Mouse (Mus musculus): ENCODE measurements around the gene Mgat4b.

The Mgat4b gene

DNA sequence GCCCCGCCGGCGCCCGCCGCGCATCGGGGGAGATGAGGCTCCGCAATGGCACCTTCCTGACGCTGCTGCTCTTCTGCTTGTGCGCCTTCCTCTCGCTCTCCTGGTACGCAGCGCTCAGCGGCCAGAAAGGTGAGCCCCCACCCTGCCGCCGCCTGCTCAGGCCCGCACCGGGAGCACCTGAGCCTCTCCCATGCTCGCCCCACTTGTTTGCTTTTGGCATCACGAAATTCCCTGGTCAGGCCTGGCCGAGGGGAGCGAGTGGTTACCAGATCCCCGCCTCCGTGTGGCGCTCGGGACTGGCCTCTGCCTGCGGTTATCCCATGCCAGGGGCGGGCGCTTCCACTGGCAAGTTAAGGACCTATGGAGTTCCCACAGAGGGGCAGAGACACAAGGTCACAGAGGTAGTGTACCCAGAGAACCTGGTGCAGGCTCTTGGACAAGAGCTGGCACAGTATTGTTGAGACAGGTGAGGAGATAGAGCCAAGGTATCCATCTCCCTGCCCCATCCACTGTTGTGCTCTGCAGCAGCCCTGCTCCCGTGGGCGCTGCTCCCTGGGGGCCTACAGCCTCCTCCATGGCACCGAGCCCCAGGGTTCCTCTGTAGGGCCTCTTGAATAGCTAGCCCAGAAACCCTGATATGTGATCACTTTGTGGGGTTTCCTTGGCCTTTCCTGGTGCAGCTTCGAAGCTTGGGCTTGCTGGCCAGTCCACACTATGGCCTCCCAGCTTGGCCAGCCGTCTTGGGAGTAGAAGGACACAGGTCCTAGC lies 15.1 kb downstream of the Mgat4b start:
- peak; percentile 42 for DNase-seq (ENCODE audit: low spot score)

DNA sequence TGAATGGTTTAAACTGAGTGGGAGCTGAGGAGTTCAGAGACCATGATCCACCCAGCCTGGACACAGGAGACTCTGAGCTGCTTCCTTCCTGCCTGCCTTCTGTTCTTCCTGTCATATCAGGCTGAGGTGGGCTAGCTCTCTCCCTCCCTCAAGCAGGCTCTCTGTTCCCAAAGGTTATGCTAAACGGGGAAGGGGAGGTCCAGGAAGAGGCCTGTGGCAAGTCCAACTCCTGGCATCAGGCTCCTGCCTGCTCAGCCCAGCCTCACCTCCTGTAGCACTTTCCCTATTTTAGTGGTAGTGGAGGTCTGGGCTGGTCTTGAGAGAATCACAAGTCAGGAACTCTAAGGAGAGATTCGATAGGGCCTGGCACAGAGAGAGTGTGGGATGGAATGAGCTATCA lies 15.7 kb downstream of the Mgat4b start:
- DNase-seq (ENCODE audit: low spot score): no peak

DNA sequence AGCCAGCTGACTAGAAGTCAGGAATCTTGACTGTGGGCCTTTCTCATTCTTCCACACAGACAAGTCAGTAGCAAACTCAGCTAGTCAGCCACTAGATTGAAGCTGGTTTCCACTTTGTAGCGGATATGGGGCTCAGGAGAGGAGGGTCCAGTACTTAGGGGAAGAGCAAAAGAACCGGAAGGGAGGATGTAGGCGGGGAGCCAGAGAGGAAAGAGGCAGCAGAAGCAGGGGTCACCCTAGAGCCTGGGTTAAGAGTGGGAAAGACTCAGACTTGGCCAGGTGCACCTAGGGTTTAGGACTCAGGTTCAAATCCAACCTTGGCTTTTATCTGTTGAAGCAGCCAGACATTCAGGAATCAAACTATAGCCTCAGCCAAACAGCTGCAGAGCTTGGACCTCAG lies 16.5 kb downstream of the Mgat4b start:
- DNase-seq (ENCODE audit: low spot score): no peak

DNA sequence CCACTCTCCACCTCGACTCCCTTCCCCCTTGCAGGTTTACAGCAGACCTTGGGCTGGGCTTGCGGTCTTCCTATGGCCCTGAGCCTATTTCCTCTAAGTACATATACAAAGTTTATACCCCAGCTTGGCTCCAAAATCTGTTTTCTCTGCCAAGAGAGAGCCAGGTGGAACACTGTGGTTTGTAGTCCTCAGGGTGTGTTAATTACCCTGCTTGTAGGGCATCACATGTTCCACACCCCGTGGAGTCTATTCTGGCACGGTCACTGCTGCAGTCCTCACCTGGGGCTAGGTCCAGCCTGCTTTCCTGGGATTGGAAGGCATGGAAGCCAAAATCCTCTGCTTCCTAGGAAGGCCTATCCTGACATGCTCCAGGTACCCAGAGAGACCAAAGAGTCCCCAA lies 17.0 kb downstream of the Mgat4b start:
- no peak for DNase-seq (ENCODE audit: low spot score)

DNA sequence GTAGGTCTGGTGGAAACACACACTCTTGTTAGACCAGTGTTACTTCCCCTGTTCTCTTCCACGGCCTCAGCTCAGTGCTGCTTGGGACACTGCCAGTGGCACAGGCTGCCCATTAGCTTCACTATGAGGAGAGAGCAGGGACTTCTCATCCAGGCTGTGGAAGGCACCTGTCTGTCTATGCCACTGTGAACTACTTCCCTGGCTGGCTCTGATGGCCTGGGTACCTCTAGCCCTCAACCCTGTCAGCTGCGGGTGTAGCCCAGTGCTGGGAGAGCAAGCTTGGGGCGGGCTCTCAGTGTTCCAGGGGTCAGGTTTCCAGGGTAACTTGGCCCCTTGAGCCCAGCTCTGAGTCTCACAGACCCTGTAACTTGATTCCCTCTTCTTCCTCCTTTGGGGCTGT lies 18.1 kb downstream of the Mgat4b start:
- DNase-seq (ENCODE audit: low spot score): no peak

DNA sequence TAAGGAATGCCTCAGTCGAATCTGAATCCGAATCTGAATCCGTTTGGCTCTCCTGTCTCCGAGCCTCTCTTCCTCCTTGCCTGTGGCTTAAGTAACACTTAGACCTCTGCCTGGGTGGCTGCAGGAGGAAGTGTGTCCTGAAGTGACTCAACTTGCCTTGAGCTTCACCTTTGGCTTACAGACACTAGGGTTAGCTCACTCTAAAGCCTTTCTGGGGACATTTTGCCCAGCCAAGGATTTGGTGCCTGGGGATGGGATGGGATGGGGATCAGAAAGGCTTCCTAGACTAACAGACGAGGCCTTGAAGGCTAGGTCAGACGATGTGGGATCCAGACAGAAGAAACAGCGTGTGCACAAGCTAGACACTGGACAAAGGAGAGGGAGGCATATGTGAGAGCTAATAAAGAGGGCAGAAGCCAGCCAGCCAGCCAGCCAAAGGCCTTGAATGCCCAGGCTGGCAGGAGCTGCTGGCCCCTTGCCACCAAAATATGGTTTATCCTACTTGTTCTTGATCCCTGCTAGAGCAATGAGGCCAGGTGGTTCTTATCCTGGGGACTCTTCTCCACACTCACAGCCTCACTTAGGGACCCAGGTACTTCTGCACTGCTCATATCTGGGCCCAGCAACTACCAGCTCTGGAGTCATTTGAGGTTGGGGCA lies 18.7 kb downstream of the Mgat4b start:
- DNase-seq (ENCODE audit: low spot score): no peak

DNA sequence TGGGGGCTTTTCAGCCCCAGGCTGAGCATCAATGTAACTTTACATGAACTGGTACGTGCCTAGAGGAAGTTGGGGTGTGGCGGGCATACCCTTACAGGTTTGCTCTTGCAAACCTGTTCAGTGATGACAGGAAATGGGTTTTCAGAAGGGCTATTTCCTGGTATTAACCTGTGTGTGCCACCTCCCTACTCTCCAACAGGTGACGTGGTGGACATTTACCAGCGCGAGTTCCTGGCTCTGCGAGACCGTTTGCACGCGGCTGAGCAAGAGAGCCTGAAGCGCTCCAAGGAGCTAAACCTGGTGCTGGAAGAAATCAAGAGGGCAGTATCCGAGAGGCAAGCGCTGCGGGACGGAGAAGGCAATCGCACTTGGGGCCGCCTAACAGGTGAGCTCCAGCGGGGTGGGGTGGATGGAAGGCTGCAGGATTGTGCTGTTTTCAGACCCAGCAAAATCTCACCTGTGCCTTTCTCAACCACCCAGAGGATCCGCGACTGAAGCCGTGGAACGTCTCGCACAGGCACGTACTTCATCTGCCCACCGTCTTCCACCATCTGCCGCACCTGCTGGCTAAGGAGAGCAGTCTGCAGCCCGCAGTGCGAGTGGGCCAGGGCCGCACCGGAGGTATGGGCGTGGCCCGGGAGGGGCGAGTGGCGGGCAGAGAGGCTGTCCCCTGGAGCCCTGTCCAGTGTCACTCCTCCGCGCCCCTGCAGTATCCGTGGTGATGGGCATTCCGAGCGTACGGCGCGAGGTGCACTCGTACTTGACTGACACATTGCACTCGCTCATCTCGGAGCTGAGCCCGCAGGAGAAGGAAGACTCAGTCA lies 20.0 kb downstream of the Mgat4b start:
- DNase-seq (ENCODE audit: low spot score): no peak

DNA sequence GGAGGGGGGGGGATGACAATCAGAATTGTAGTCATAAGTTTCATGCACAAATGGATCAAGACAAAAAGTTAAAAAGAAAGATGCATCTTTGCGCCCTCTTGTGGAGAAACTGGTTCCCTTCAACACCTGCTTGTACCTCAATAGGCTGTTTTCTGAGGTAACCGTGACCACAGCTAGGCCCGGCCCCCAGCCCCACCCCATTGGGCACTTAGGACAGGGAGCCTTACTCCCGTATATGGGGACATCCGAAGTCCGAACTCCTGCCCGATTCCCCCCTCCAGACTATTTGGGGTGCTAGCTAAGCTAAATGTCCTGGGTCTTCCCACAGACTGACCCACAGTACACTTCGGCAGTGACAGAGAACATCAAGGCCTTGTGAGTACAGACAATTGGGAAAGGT lies 20.7 kb downstream of the Mgat4b start:
- no peak for DNase-seq (ENCODE audit: low spot score)

DNA sequence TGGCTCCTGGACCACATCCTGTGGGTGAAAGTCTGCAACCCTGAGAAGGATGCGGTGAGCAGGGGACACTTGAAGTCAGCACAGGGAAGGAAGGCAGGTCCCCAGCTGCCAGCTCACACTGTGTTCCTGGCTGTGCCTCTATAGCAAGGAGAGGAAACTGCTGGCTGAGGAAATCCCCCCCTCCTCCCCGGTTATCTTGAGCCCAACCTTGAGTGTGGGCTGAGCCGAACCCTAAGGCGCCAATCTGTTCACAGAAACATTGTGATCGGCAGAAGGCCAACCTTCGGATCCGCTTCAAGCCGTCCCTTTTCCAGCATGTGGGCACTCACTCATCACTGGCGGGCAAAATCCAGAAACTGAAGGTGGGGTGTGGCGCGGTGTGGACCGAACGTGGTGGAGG lies 22.3 kb downstream of the Mgat4b start:
- no peak for DNase-seq (ENCODE audit: low spot score)

DNA sequence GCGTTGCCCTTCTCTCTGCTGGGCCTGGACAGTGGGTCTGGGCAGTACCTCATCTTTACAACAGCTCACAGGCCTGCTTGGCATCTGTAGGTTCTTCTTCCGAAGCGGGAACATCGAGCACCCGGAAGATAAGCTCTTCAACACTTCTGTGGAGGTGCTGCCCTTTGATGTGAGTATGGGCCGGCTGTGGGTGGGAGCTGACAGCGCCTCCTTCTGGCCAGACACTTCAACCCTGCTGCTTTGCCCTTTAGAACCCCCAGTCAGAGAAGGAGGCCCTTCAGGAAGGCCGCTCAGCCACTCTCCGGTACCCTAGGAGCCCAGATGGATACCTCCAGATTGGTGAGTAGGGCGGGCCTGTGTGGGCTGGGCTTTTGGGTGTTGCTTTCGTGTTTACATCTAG lies 23.3 kb downstream of the Mgat4b start:
- DNase-seq (ENCODE audit: low spot score): no peak

DNA sequence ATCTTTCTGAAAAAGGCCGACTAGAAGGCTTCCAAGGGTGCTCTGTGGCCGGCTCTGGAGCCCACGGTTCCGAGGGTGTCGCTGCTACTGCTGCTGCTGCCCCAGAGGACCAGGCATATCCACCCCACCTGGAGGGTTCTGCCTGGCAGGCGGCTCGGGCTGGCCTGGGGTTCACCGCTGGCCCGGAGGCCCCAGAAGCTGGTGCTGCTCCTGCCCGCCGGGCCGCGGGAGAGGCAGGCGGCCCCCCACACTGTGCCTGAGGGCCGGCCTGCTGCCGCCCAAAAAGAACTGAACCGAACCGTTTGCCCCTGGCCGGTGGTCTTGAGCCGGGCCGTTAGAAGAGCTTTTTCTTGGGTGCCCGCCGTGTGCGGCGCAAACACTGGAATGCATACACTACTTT lies 23.9 kb downstream of the Mgat4b start:
- no peak for DNase-seq (ENCODE audit: low spot score)

DNA sequence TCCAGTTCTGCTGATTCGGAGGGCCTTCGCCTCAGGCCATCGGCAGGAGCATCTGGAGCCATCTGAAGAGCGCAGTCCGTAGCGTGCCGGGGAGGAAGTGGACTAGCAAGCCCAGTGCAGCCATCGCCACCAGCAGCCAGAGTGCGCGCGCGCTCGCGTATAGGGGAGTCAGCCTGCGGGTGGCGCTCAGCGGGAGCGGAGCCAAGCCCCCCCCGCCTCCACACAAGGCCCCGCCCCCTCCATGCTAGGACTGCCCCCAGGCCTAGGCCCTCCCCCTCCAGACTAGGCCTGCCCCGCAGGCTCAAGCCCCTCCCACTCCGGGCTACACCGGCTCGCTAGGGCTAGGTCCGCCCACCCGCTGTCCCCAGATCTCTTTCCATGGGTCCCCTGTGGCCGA lies 25.8 kb downstream of the Mgat4b start:
- DNase-seq (ENCODE audit: low spot score): peak; percentile 82

DNA sequence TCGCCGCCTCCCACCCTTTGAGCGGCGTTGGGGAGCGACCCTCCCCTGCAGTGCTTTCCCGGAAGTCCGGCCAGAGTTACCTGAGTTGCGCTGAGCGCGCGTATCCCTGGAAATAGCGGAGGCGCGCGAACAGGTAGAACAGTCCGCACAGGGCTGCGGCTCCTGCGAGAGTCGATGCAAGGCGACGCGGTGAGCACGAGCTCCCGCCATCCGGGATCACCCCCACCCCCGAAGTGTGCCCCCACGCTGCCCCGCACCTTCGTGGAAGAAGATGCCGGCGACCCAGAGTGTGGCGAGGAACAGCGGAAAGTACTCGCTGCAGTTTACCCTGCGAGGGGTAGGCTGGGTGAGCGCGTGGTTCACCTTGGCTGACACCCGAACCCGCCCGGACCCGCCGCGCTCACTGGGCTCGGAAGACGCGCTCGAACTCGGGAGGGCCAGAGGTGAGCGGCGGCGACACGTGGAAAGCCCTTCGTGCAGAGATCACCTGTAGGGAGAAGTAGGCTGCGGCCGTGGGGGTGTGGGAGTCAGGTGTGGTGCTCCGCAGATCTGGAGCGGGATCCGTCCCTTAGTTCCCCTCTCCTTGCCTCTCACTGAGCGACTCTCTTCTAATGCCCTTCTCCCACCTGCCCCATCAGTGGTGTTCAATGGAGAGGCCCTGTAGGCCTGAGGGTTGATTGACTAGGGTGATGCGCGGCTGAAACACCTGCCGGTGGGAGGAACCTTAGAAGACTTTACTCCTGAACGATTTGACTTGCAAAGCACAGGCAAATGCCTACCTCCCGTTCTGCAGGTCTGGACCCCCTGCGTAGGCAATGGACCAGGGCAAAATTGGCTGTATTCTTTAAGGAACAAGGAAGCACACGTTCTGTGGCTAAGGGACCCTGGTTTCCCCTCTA lies 26.5 kb downstream of the Mgat4b start:
- DNase-seq (ENCODE audit: low spot score): no peak

DNA sequence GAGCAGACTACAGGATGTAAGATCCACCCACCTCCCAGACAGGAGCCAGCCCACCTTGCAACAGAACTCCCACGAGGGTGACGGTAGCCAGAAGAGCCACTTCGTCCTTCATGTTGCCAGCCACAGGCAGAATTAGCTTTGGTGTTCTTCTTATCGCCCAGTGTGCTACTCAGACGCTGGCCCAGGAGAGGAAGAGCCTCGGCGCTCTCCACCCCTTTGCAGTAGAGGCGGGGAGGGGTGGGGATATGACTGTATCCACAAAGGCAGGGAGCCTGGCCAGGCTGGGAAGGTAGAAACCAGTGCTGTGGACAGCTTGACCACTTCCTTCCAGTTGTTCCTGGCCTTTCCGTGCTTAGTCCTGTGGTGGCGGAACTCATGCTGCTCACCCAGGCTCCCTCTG lies 27.6 kb downstream of the Mgat4b start, which contains the start of gene Ltc4s:
TSS of gene Ltc4s (minus strand) at position 293 of the 400 bp plus-strand sequence.
- no peak for DNase-seq (ENCODE audit: low spot score)

DNA sequence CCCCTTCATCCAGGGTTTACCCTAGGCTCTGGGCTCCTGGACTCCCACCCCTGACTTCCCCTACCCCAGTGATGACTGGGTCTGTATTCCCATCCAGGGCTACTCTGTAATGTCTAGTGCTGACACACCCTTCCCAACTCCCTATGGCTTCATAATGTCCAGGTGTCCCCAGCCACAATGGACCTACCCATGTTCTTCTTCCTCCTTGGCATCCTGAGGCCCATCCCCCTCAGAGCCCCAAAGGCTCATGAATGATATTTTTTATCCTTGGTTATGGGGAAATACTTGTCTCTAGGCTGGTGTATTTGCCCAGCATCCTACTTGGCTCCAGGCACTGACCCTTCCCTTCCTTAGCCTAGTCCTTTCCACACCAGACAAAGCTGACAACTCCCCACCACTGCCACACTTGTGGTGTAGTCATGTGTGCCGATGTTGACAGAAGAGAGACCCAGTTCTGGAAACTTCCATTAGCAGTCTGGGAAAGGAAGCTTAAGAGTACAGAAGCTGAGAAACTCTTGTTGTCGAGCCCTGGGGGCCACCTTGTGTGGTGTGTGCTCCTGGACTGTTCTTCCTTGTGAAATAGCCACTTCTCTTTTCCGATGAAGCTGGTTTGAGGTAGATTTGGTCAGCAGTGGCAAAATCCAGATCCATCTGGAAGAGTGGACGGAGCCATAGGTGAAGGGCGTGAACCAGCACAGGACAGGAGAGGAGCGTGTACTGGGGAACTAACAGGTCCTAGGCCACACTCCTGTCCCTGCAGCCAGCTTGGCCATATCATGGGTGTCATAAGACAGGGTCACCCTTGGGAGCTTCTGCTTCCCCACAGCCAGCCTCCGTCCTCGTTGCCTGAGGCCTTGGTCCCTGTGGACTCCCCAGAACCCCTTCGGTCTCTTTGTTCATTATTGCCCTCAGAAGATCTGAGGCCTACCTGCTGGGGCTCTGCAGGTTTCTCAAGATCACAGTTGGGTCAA lies 28.4 kb downstream of the Mgat4b start:
- no peak for DNase-seq (ENCODE audit: low spot score)

DNA sequence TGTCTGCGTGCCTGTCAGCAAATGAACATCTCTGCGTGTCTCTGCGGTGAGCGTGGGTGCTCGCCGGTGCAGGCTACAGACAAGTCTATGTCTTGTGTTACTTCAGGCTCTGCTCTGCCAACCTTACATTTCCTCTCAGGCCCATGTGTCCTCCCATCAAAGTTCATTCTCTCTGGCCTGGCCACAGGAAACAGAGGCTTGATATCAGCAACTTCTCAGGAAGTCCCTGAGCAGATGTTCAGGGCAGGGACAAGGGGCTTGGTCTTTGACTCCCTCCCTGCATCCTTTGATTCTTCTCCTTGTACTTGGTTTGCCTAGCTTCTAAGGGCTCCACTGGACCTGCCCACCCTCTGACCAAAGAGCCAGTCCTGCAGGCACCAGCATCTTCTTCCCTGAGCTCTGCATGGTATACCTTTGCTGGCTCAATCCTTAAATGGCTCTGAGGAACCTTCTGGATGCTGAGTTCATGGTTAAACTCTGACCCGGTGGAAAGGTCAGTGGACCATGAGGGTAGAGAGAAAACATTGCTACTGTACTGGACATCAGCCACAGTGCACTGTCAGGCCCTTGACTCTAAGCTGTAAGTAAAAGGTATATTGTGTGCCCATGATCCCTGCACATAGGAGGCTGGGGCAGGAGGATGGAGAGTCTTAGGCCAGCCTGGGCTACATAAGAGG lies 29.7 kb downstream of the Mgat4b start:
- DNase-seq (ENCODE audit: low spot score): no peak

DNA sequence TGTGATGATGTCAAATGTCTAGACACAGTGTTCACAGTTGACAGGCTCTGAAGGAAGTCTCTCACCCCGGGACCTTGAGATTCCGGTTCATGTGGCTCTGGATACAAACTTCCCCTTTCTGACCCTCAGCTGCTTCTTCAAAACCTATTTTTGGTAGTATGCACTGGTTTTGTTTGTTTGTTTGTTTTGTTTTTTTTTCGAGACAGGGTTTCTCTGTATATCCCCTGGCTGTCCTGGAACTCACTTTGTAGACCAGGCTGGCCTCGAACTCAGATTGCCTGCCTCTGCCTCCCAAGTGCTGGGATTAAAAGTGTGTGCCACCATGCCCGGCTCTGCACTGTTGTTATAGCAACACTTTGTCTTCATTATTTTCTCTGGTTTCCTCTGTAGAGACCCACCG lies 33.2 kb downstream of the Mgat4b start:
- DNase-seq (ENCODE audit: low spot score): no peak

DNA sequence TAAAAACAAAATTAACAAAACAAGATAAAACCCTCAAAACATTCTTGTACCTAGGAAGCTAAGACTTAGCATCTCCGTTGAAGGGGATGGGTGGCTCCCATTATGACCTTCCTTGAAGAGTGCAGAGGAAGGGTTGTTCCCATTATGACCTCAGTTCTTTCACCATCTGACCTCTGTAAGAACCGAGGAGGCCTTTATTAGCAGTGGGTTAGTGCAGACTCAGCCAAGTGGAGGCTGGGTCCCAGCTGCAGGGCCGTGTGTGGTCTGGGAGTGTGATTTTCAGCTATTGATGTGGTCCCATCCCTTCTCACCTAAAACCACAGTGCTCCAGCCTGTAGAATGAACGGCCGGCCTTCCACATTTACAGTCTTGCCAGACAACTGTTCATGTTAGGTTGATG lies 34.6 kb downstream of the Mgat4b start:
- no peak for DNase-seq (ENCODE audit: low spot score)

DNA sequence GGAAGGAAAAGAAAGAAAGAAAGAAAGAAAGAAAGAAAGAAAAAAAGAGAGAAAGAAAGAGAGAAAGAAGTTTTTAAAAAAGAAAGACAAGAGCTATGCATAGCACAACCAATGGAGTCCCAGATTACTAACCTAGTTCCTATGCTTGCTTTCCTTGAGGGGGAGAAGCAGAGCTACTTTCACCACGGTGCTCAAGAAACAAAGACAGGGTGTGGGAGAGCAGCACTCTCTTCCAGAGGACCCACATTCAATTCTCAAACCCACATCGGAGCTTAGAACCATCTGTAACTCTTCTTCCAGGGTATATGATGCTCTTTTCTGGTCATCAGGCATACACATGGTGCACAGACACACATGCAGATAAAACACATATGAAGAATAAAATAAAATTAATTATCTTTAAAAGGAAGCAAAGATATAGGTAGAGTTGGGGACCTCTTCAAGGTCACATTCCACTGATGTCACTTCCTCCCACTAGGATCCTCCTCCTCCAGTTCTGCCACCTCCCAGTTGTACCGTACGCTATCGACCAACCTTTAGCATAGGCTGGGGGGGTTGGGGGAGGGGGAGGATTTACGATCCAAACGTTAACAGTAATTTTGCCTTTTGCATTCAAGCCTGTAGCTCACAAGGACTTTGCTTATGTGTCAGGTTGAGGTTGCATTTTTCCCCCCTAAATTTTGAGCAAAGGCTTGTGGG lies 37.9 kb downstream of the Mgat4b start:
- no peak for DNase-seq (ENCODE audit: low spot score)

DNA sequence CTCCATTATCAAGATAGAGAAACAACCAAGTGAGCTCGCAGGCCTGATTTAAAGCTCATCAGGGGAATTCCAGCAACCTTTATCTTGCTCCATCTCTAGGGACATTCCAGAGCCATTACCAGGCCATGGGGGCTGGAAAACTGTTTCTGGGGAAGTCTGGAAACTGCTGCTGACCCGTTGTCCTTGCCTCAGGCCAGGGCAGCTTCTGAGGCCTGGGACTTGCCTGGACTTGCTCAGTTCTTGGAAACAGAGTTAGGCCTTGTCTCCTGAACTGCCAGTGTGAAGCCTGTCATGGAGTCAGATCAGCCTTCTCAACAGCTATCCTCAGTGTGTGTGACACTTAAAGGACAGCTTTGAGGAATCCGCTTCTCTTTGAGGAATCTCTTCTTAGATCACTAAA lies 41.5 kb downstream of the Mgat4b start:
- DNase-seq (ENCODE audit: low spot score): no peak

Measured in spleen, adult 12 weeks (tissue).